Mouse (Mus musculus) adrenal gland, adult 2 months (tissue): ENCODE results near the gene Wdr17. TPM values are rescaled to one million over a fixed set of nuclear protein-coding genes. Genes with fewer than 3 reads are reported as not detected.

Experiments used
- DNase-seq: peaks from one replicate; pipeline ENCODE4 v3.0.0; 2021
- polyA plus RNA-seq: library from polyadenylated mRNA; depleted of rRNA; stranded (reverse); fragments of >200 nt; gene quantifications from 2 replicates; pipeline ENCODE4 v1.2.3, GENCODE M21; 2012; rRNA removed
- total RNA-seq, 2 experiments: library from RNA; stranded (reverse); gene quantifications; 2 replicates each; pipeline ENCODE4 v1.2.3; 2021

The Wdr17 gene
- total and polyA plus RNA-seq, 3 experiments, result 0.61 to 1.3 TPM; not detected in 1

DNA sequence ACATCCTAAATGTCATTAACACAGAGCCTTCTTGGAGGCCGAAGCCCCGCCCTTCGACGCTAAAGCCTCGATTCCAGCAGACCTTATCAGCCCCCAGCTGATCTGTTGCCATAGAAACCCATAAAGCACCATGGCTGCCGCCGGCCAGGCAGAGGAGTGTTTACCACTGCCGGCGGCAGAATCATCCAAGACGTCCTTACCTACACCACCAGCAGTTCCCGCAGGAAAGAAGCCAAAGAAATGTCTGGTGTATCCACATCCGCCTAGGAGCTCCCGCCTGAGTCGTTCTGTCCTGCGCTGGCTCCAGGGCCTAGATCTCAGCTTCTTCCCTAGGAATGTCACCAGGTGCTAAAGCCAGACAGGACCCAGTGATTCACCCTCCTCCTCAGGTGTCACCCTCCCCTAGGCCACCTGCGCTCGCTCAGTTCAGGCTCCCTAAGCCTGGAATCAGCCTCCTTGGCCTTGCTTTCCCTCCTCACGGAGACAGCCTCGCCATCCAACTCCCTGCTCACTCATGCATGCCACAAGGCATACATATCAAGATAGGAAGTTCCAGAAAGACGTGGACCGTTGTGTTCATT lies 286.2 kb downstream of the Wdr17 start, which contains the start of gene Spata4:
TSS of gene Spata4 (plus strand) at position 111 of the 581 bp plus-strand sequence.
- peak; percentile 84 for DNase-seq

DNA sequence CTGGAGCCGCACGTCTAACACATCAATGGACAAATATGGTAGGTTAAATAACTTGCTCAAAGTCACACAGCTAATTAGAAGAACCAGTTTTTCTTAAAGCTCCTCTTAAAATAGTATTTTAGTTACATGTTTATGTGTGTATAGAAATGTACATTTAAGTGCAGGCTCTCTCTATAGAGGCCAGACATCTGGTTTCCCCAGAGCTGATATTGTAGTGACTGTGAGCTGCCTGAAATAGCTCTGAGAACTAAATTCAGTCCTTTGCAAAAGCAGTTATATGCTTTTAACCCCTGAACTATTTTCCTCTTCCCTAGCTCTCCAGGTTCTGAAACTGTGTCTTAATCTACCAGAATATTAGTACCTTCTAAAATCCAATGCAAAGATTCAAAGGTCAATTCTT lies 289.6 kb downstream of the Wdr17 start:
- DNase-seq, result no peak

DNA sequence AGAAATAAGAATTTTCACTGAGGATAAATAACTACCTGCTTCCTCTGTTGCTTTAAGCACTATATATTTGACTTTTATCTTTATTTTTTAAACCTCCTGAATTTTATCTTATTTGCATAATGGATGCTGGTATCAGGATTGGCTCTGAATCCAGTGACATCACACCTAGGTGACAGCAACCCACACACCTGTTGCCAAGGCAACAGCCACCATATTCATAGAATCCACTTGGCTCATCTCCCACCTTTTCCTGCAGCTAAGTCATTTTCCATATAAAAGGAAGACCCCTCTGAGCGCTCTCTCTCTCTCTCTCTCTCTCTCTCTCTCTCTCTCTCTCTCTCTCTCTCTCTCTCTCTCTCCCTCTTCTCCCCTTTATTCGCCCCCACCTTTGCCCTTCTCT lies 290.0 kb downstream of the Wdr17 start:
- no peak for DNase-seq

DNA sequence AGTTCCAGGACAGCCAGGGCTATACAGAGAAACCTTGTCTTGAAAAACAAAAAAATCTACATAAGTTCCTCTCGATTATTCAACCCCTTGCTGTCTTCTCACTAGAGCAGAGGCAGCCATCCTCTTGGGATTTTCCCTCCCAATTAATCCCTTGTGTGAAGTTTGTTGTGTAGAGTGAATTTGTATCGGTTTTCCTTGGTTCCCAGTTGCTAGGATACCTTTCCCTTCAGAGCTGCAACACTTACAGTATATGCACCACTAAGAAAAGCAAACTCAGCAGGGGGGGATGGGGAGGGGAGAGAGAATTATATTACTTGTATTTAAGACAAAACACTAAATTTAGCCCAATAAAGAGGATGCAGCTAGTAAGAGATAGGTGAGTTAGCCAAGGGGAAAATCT lies 290.9 kb downstream of the Wdr17 start:
- no peak for DNase-seq

DNA sequence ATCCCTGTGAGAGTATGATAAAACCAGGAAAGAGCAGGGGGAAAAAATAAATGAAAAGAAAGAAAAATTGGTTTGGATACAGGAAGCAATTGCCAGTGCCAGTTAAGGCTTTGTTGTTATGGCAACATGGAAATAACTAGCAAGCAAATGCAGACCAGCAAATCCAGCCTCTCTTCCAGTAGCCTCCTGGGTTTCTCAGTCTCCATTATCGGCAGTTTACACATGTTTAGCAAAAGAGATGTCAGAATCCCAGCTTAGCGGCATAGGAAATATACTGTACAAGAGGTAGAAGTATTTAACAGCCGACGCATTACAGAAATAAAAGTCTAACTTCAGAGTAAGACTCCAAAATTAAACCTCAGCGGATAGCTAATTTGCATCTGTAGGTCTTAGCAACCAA lies 292.4 kb downstream of the Wdr17 start:
- no peak for DNase-seq

DNA sequence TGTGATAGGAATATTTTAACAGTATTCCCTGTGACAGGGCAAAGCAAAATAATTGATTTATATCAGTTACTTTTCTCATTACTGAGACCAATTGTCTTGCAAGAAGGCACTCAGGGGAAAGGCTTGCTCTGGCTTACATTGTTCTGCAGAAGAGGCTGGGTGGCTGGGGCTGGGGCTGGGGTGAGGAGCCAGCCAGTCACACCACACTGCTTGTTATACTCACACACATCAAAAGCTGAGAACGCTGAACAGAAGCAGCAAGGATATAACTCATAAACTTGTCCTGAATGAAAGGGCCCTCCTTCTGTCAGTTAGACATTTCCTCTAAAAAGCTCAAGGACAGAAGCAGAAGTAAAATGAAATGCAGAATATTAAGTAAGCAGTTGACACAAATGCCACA lies 304.1 kb downstream of the Wdr17 start:
- DNase-seq, result no peak

DNA sequence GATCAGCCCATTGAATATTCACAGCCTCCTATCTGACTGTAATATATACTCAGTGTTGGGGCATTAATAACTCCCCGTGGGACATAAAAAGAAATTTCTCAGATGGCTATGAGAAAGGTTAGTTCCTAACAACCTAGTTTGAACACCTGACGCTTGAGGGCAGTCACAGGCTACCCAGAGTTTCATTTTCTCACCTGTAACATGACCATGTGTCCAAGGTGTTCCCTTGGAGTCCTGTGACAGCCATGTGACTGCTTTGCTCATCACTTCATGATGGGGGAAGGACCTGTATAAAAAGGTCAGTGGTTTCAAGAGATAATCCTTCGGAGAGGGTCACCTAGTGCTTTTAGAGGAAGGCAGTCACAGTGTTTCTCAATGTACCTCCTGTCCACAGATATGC lies 305.5 kb downstream of the Wdr17 start:
- DNase-seq, result no peak

Other genes starting within 250 kb of the Wdr17 start
- 1 to 10 TPM; 5.2 to 7.3 TPM for gene Gpm6a, start 67.7 kb upstream of the Wdr17 start, total RNA-seq
- 0.11 and 0.16 TPM in 2 replicates for gene Gpm6a, start 67.7 kb upstream of the Wdr17 start, polyA plus RNA-seq